Mouse (Mus musculus) embryonic facial prominence, embryonic 12.5 days (tissue): ENCODE data around the gene Prrc2b. TPM values are rescaled to one million over a fixed set of nuclear protein-coding genes. Genes with fewer than 3 reads are reported as not detected.

ENCODE experiments used
- ATAC-seq: fragments of 200-750 bp; cut with Nextera tagmentation; 2 replicates; pipeline ENCODE4 v1.8.0; 2017; ENCODE audit not compliant: insufficient number of reproducible peaks, insufficient read depth, low FRiP score, low TSS enrichment
- H3K27ac ChIP-seq: fragments of 300-500 bp; sonication (generic); 2 replicates; pipeline ENCODE4 v1.5.1; 2016; ENCODE audit warnings: mild to moderate bottlenecking
- H3K27me3 ChIP-seq: fragments of 300-500 bp; sonication (generic); 2 replicates; pipeline ENCODE4 v1.6.1; 2016; ENCODE audit warnings: mild to moderate bottlenecking, moderate library complexity
- H3K36me3 ChIP-seq: fragments of 300-500 bp; sonication (generic); 2 replicates; pipeline ENCODE4 v1.6.1; 2016; ENCODE audit warnings: mild to moderate bottlenecking
- H3K4me1 ChIP-seq: fragments of 300-500 bp; sonication (generic); 2 replicates; pipeline ENCODE4 v1.6.1; 2016
- H3K4me2 ChIP-seq: fragments of 300-500 bp; sonication (generic); replicated peaks from 2 replicates; pipeline ENCODE4 v1.6.1; 2016; ENCODE audit warnings: mild to moderate bottlenecking, moderate library complexity
- H3K4me3 ChIP-seq: fragments of 300-500 bp; sonication (generic); 2 replicates; pipeline ENCODE4 v1.5.1; 2016; ENCODE audit warnings: mild to moderate bottlenecking
- H3K9ac ChIP-seq: fragments of 300-500 bp; sonication (generic); 2 replicates; pipeline ENCODE4 v1.6.1; 2016; ENCODE audit warnings: mild to moderate bottlenecking, moderate library complexity
- H3K9me3 ChIP-seq: fragments of 300-500 bp; sonication (generic); 2 replicates; pipeline ENCODE4 v1.6.1; 2016; ENCODE audit warnings: mild to moderate bottlenecking, moderate library complexity
- WGBS: fragments of 180-500 bp; shearing (Covaris S2); methylation state at CpG from one replicate; pipeline ENCODE4 v1.1.7; 2016; 5-methylcytosine and 5-hydroxymethylcytosine counted together
- microRNA-seq: library from miRNA; unstranded; fragments of <30 nt; microRNA quantifications from one replicate; pipeline ENCODE4, GENCODE M21; 2017
- polyA plus RNA-seq: library from polyadenylated mRNA; unstranded; fragments of >200 nt; fragmentation: Nextera tagmentation; extraction: Ambion mirVana; gene quantifications from 2 replicates; pipeline ENCODE4 v1.2.1, GENCODE M21; 2016

The Prrc2b gene
- polyA plus RNA-seq, 1 experiment from 2014 or later = 83.2 TPM

DNA sequence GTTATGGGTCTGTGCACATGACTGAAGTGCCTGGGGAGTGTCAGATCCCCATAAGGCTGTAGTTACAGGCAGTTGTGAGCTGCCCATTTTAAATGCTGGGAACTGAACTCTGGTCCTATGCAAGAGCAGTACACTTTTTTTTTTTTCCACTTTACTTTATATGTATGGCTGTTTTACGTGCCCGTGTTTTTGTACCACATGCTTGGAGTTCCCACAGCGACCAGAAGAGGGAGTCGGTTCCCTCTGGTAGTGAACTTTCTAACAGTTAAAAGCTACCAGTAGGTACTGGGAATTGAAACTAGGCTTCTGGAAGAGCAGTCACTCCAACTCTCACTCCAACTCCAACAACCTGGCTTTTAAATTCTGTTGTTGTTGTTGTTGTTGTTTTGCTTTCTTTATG, 109.8 kb downstream of the Prrc2b start:
- Histone ChIP-seq H3K9ac (no peak overlapping the region), H3K36me3 (peaks cover 26% of the 10 kb centered on the region), H3K4me3 (peak overlapping the region; percentile 78; the same call in 1 of the 2 replicates), H3K4me1 (peaks cover 7% of the 10 kb centered on the region), H3K9me3 (no peaks in the 10 kb centered on the region), H3K27me3 (no peaks in the 10 kb centered on the region), H3K4me2 (no peak overlapping the region), H3K27ac (no peak overlapping the region)
- ATAC-seq = no peak
- WGBS = 24% methylated on average over 4 of the region's 4 CpGs

DNA sequence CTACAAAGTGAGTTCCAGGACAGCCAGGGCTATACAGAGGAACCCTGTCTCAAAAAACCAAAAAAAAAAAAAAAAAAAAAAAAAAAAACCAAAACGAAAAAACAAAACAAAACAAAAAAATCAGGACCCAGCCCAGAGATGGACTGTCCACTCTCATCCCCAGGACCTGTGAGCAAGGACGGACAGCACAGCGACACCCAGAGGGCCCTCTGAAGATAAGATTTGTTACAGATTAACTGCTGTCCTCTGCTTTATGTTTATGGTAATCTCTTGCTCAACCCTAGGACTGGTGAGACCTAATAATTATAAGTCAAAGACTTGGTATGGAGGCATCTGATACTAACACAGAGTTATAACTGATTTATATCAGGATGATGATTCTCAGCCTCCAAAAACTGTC, 124.9 kb downstream of the Prrc2b start:
- Histone ChIP-seq H3K27ac (no peak overlapping the region), H3K36me3 (peaks cover 32% of the 10 kb centered on the region), H3K9me3 (no peaks in the 10 kb centered on the region), H3K9ac (no peak overlapping the region), H3K4me3 (no peak overlapping the region), H3K4me2 (no peak overlapping the region), H3K4me1 (no peaks in the 10 kb centered on the region), H3K27me3 (no peaks in the 10 kb centered on the region)
- 83% methylated on average over 3 of the region's 3 CpGs for WGBS
- no peak for ATAC-seq

DNA sequence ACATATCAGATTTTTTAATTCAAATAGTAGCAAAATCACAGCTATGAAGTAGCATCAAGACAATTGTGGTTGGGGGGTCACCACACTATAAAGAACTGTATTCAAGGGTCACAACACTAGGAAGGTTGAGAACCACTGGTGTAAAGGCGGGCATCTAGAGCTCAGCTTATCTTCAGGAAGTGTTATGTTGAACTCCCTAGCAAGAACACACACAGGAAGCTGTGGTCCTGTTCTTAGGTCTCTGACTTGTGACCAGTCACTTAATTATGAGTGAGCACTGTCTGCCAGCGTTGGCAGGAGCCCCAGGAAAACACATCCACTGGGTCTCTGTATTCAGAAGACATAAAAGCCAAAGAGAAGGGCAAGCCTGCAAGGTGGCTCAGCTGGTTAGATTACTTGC, 131.4 kb downstream of the Prrc2b start:
- WGBS = 90% methylated on average over 2 of the region's 2 CpGs
- H3K4me3 ChIP-seq = no peak overlapping the region
- no peaks in the 10 kb centered on the region for H3K9me3 ChIP-seq
- peaks cover 77% of the 10 kb centered on the region for H3K36me3 ChIP-seq
- H3K27ac ChIP-seq = no peak overlapping the region
- no peak for ATAC-seq
- no peaks in the 10 kb centered on the region for H3K27me3 ChIP-seq
- no peak overlapping the region for H3K4me2 ChIP-seq
- peaks cover 9% of the 10 kb centered on the region for H3K4me1 ChIP-seq
- H3K9ac ChIP-seq = no peak overlapping the region

DNA sequence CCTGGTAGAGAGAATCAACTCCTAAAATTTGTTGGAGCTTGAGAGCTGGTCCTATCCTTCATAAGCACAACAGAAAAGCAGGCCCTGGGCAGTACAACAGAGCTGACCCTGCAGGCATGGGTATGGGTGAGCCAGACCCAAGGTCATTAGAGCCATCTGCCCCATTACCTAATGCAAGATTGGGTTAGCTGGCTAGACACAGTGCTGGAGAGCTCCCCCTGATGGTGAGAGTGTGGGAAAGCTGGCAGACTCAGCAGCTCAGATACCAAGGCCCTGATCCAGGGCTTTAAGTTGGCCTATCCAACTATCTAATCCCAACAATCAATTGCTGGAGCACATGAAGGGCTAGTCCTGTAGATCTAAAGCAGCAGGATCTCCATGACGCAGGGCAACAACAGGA, 131.8 kb downstream of the Prrc2b start:
- Histone ChIP-seq H3K9ac (no peak overlapping the region), H3K27ac (no peak overlapping the region), H3K4me1 (peaks cover 9% of the 10 kb centered on the region), H3K4me2 (no peak overlapping the region), H3K27me3 (no peaks in the 10 kb centered on the region), H3K36me3 (peaks cover 74% of the 10 kb centered on the region), H3K9me3 (no peaks in the 10 kb centered on the region), H3K4me3 (no peak overlapping the region)
- no peak for ATAC-seq
- 93% methylated on average over 1 of the region's 1 CpGs for WGBS

DNA sequence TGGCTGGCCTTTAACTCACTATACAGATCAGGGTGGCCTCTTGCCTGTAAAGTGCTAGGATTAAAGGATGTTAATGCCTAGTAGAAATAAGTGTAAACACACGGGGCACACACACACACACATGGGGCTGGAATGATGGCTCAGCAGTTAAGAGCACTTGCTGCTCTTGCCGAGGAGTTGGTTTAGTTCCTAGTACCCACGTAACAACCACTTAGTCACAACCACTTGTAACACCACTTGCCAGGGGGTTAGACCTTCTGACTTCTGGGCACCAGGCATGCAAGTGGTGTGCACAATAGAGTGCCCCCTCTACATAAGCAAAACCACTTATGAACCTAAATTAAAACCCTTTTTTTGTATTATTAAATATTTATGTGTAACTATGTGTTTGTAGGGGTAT, 133.1 kb downstream of the Prrc2b start:
- no peak overlapping the region for H3K4me2 ChIP-seq
- 90% methylated on average over 3 of the region's 3 CpGs for WGBS
- H3K9me3 ChIP-seq = no peaks in the 10 kb centered on the region
- no peak for ATAC-seq
- no peak overlapping the region for H3K27ac ChIP-seq
- no peaks in the 10 kb centered on the region for H3K27me3 ChIP-seq
- H3K4me1 ChIP-seq = peaks cover 14% of the 10 kb centered on the region
- H3K4me3 ChIP-seq = no peak overlapping the region
- H3K36me3 ChIP-seq = peaks cover 63% of the 10 kb centered on the region
- H3K9ac ChIP-seq = no peak overlapping the region

Small RNAs within 50 kb of the gene (microRNA-seq; reads per million reads assigned to microRNA genes)
- gene Gm27805 = not detected

Other genes with a start within 250 kb of the Prrc2b start
- 56.5 and 61.0 TPM in 2 replicates for gene Aif1l, start 200.9 kb upstream of the Prrc2b start, polyA plus RNA-seq
- gene Nup214, start 176.6 kb upstream of the Prrc2b start, polyA plus RNA-seq = 81.1 and 82.9 TPM in 2 replicates
- gene Fam78a, start 66.2 kb upstream of the Prrc2b start, polyA plus RNA-seq = 2.6 and 3.2 TPM in 2 replicates
- 7.0 and 7.3 TPM in 2 replicates for gene Plpp7, start 55.6 kb upstream of the Prrc2b start, polyA plus RNA-seq
- gene Pomt1, start 85.5 kb downstream of the Prrc2b start, polyA plus RNA-seq = 30.2 and 32.1 TPM in 2 replicates
- 69.9 and 81.5 TPM in 2 replicates for gene Uck1, start 109.1 kb downstream of the Prrc2b start, polyA plus RNA-seq
- gene Golga2, start 136.3 kb downstream of the Prrc2b start, polyA plus RNA-seq = 27.4 and 29.7 TPM in 2 replicates
- gene Swi5, start 137.0 kb downstream of the Prrc2b start, polyA plus RNA-seq = 413 TPM in 2 replicates
- 50.6 and 57.8 TPM in 2 replicates for gene Ciz1, start 201.2 kb downstream of the Prrc2b start, polyA plus RNA-seq
- 45.0 and 47.8 TPM in 2 replicates for gene Dnm1, start 202.3 kb downstream of the Prrc2b start, polyA plus RNA-seq
- gene 1110008P14Rik, start 230.9 kb downstream of the Prrc2b start, polyA plus RNA-seq = 53.9 and 54.6 TPM in 2 replicates
- 1.3 and 1.4 TPM in 2 replicates for gene Lcn2, start 237.2 kb downstream of the Prrc2b start, polyA plus RNA-seq
- 36.1 and 36.9 TPM in 2 replicates for gene Ptges2, start 244.8 kb downstream of the Prrc2b start, polyA plus RNA-seq